Comparison of ENCODE assay signal across 28 mouse cellular contexts in the genomic region with DNA sequence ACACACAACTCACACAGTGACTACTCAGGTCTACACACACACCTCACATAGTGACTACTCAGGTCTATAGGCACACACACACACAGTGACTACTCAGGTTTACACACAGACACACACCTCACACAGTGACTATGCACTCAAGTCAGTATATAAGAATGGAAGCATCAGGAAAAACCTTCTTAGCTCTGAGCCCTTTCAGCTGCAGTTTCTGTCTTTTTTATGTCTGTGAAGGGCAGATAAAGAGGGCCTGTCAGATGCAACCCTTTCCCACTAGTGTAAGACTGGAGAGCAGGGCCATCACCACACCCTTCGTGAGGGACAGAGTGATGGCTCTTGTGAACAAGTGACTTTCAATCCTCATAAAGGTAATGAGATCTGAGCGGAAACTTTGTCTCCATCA. TPM values are rescaled to one million over a fixed set of nuclear protein-coding genes. Genes with fewer than 3 reads are reported as not detected.
DNase-seq lines count a peak whose midpoint lies in the region; ATAC-seq lines count a peak whose summit lies in the region.
"Had no signal": no experiment of that assay in that cellular context is flagged by ENCODE, and none has a peak within 500 bp of the region (broad histone marks: within the 10 kb centered on the region; RNA-seq: fewer than 3 reads in every experiment).

No protein-coding gene starts in this region.

- H3K4me2 ChIP-seq in kidney, embryonic 15.5 days = no peak overlapping the region
- H3K4me2 ChIP-seq in liver, embryonic 11.5 days = peak overlapping the region; percentile 43
- H3K4me2 ChIP-seq: neural tube, embryonic 15.5 days had no signal

- H3K9ac ChIP-seq in kidney, embryonic 15.5 days = no peak overlapping the region
- H3K9ac ChIP-seq in liver, embryonic 11.5 days (ENCODE audit: low read depth, low read length) = peak overlapping the region; percentile 59
- H3K9ac ChIP-seq: neural tube, embryonic 15.5 days had no signal

- WGBS in kidney, embryonic 15.5 days = 85% methylated on average over 2 of the region's 2 CpGs
- WGBS in liver, embryonic 11.5 days = 49% methylated on average over 2 of the region's 2 CpGs

- no peak overlapping the region for H3K4me3 ChIP-seq in kidney, embryonic 15.5 days (replicated peaks)
- no peak overlapping the region for H3K4me3 ChIP-seq in liver, embryonic 11.5 days (ENCODE audit: low read depth, low read length)
- H3K4me3 ChIP-seq: gastrocnemius, adult 2 months; hindbrain, embryonic 10.5 days; left cerebral cortex, adult 2 months; neural tube, embryonic 15.5 days had no signal

- no peak overlapping the region for H3K27ac ChIP-seq in kidney, embryonic 15.5 days
- peak overlapping the region; percentile 91 for H3K27ac ChIP-seq in liver, embryonic 11.5 days (ENCODE audit: low read depth, low read length)
- H3K27ac ChIP-seq: gastrocnemius, adult 2 months; hindbrain, embryonic 10.5 days; left cerebral cortex, adult 2 months; neural tube, embryonic 15.5 days had no signal

- no peaks in the 10 kb centered on the region for H3K27me3 ChIP-seq in kidney, embryonic 15.5 days
- H3K27me3 ChIP-seq in liver, embryonic 11.5 days (replicated peaks; ENCODE audit: control insufficient read depth, insufficient read depth, low read length) = no peaks in the 10 kb centered on the region
- H3K27me3 ChIP-seq: CH12.LX; neural tube, embryonic 15.5 days had no signal

- H3K9me3 ChIP-seq in kidney, embryonic 15.5 days (replicated peaks) = no peaks in the 10 kb centered on the region
- H3K9me3 ChIP-seq in liver, embryonic 11.5 days (ENCODE audit: control insufficient read depth, low read length) = no peaks in the 10 kb centered on the region
- H3K9me3 ChIP-seq: hindbrain, embryonic 10.5 days; neural tube, embryonic 15.5 days had no signal

- no peak for DNase-seq in kidney, adult 11 months
- DNase-seq in c-Kit-positive CD71-positive TER-119-negative erythroid progenitor cells, embryonic 14.5 days (ENCODE audit: low read depth) = peak; percentile 61
- DNase-seq in liver, embryonic 11.5 days (ENCODE audit: low spot score) = no peak
- no peak for DNase-seq in cerebellum, postnatal 4 days (ENCODE audit: low spot score in 2 of 2)
- DNase-seq in cerebellum, postnatal 14 days = no peak
- DNase-seq: adrenal gland, postnatal 36 days; cerebellum, adult 9-11 months; gastrocnemius, adult 2 months; kidney, adult 8-10 months; kidney, postnatal 25 days; left cerebral cortex, postnatal 4 days; right cerebral cortex, postnatal 14 days; thymus, postnatal 14 days had no signal

- no peaks in the 10 kb centered on the region for H3K36me3 ChIP-seq in kidney, embryonic 15.5 days
- no peaks in the 10 kb centered on the region for H3K36me3 ChIP-seq in liver, embryonic 11.5 days (ENCODE audit: control insufficient read depth, insufficient read depth, low read length)
- H3K36me3 ChIP-seq: hindbrain, embryonic 10.5 days; neural tube, embryonic 15.5 days had no signal

- ATAC-seq in kidney, embryonic 15.5 days (replicated peaks; ENCODE audit: low FRiP score) = peak; percentile 40; the same call in 1 of the 2 replicates
- peak; percentile 87 for ATAC-seq in liver, embryonic 11.5 days (replicated peaks; ENCODE audit: low FRiP score)
- ATAC-seq in megakaryocyte progenitor cell, adult 5-6 weeks (replicated peaks; ENCODE audit: poor library complexity) = peak; percentile 54
- ATAC-seq: midbrain, embryonic 16.5 days had no signal

- H3K4me1 ChIP-seq in kidney, embryonic 15.5 days = no peaks in the 10 kb centered on the region
- H3K4me1 ChIP-seq in liver, embryonic 11.5 days (replicated peaks; ENCODE audit: control insufficient read depth, insufficient read depth, low read length) = peaks cover 26% of the 10 kb centered on the region
- H3K4me1 ChIP-seq: neural tube, embryonic 15.5 days had no signal

RNA-seq across cellular contexts. Expression of gene Spata31d1d, which starts 6.9 kb away (rescaled TPM):
- polyA plus RNA-seq in kidney, embryonic 15.5 days (2015; fragmentation: Nextera tagmentation; extraction: Ambion mirVana) = not detected in 2 replicates
- polyA plus RNA-seq in liver, embryonic 11.5 days (2014; fragmentation: Nextera tagmentation; extraction: Ambion mirVana) = not detected in 2 replicates
- not detected in 2 replicates for total RNA-seq in megakaryocyte progenitor cell, adult 5-6 weeks (2015)
- not detected in 2 replicates for total RNA-seq in megakaryocyte progenitor cell, adult 5-6 weeks (2017)
- total RNA-seq: adrenal gland, postnatal 36 days; CH12.LX; gastrocnemius, adult 2 months; granulocyte monocyte progenitor cell, adult 5-6 weeks; layer of hippocampus, adult 8-10 months; left cerebral cortex, adult 2 months; liver, adult 2 months; MEL had no signal
- polyA plus RNA-seq: embryonic facial prominence, embryonic 14.5 days; forebrain, embryonic 11.5 days; heart, embryonic 16.5 days; hindbrain, embryonic 10.5 days; liver, adult 2 months; midbrain, embryonic 16.5 days; neural tube, embryonic 15.5 days; spleen, adult 2 months had no signal

RNA-seq across cellular contexts. Expression of gene 1700014D04Rik, which starts 8.1 kb away (rescaled TPM):
- polyA plus RNA-seq in kidney, embryonic 15.5 days (2015; fragmentation: Nextera tagmentation; extraction: Ambion mirVana) = not detected in 2 replicates
- polyA plus RNA-seq in liver, embryonic 11.5 days (2014; fragmentation: Nextera tagmentation; extraction: Ambion mirVana) = not detected in 2 replicates
- total RNA-seq in megakaryocyte progenitor cell, adult 5-6 weeks (2015) = 0.10 TPM in 1 of 2 replicates, not detected in the other
- not detected in 2 replicates for total RNA-seq in megakaryocyte progenitor cell, adult 5-6 weeks (2017)
- total RNA-seq: CH12.LX; gastrocnemius, adult 2 months; granulocyte monocyte progenitor cell, adult 5-6 weeks; liver, adult 2 months; MEL had no signal
- polyA plus RNA-seq: embryonic facial prominence, embryonic 14.5 days; heart, embryonic 16.5 days; liver, adult 2 months had no signal

RNA-seq across cellular contexts. Expression of gene Spata31d1b, which starts 26.4 kb away (rescaled TPM):
- polyA plus RNA-seq in kidney, embryonic 15.5 days (2015; fragmentation: Nextera tagmentation; extraction: Ambion mirVana) = 0.04 TPM in 1 of 2 replicates, not detected in the other
- polyA plus RNA-seq in liver, embryonic 11.5 days (2014; fragmentation: Nextera tagmentation; extraction: Ambion mirVana) = not detected in 2 replicates
- total RNA-seq in megakaryocyte progenitor cell, adult 5-6 weeks (2015) = not detected in 2 replicates
- total RNA-seq in megakaryocyte progenitor cell, adult 5-6 weeks (2017) = not detected in 2 replicates
- total RNA-seq: adrenal gland, postnatal 36 days; gastrocnemius, adult 2 months; granulocyte monocyte progenitor cell, adult 5-6 weeks; left cerebral cortex, postnatal 4 days; liver, adult 2 months; MEL had no signal
- polyA plus RNA-seq: forebrain, embryonic 11.5 days; heart, embryonic 16.5 days; liver, adult 2 months; midbrain, embryonic 16.5 days; neural tube, embryonic 15.5 days; spleen, adult 2 months had no signal

RNA-seq across cellular contexts. Expression of gene Spata31d1a, which starts 28.3 kb away (rescaled TPM):
- polyA plus RNA-seq in kidney, embryonic 15.5 days (2015; fragmentation: Nextera tagmentation; extraction: Ambion mirVana) = 0.04 TPM in 1 of 2 replicates, not detected in the other
- 0.06 and 0.11 TPM in 2 replicates for polyA plus RNA-seq in liver, embryonic 11.5 days (2014; fragmentation: Nextera tagmentation; extraction: Ambion mirVana)
- total RNA-seq in megakaryocyte progenitor cell, adult 5-6 weeks (2015) = not detected in 2 replicates
- not detected in 2 replicates for total RNA-seq in megakaryocyte progenitor cell, adult 5-6 weeks (2017)
- total RNA-seq: adrenal gland, postnatal 36 days; CH12.LX; gastrocnemius, adult 2 months; granulocyte monocyte progenitor cell, adult 5-6 weeks; liver, adult 2 months; MEL had no signal
- polyA plus RNA-seq: forebrain, embryonic 11.5 days; heart, embryonic 16.5 days; liver, adult 2 months; spleen, adult 2 months had no signal

RNA-seq across cellular contexts. Expression of gene Isca1, which starts 31.2 kb away (rescaled TPM):
- 128 and 134 TPM in 2 replicates for polyA plus RNA-seq in kidney, embryonic 15.5 days (2015; fragmentation: Nextera tagmentation; extraction: Ambion mirVana)
- polyA plus RNA-seq in liver, embryonic 11.5 days (2014; fragmentation: Nextera tagmentation; extraction: Ambion mirVana) = 173 and 181 TPM in 2 replicates
- total RNA-seq in megakaryocyte progenitor cell, adult 5-6 weeks (2015) = 65.4 and 74.1 TPM in 2 replicates
- total RNA-seq in megakaryocyte progenitor cell, adult 5-6 weeks (2017) = 29.9 and 34.0 TPM in 2 replicates
